Mouse (Mus musculus) spleen, adult 2 months (tissue): ENCODE data around the gene Ltbp2.

Experiments
- CTCF ChIP-seq: fragments of 200-500 bp; IDR thresholded peaks from 2 replicates; pipeline ENCODE4 v1.5.1; 2011; ENCODE audit warnings: mild to moderate bottlenecking, inconsistent platforms; ENCODE audit not compliant: insufficient read depth, insufficient read length, insufficient replicate concordance; ENCODE audit errors: extremely low read depth
- POLR2A ChIP-seq: fragments of 200-500 bp; IDR thresholded peaks from 2 replicates; pipeline ENCODE4 v1.6.1; 2011; ENCODE audit warnings: low read depth, low read length, inconsistent platforms

GRCm38 (mm10) chr12:84893648-84894628 lies 17.6 kb upstream of the Ltbp2 start:
- TF ChIP-seq CTCF (no peak), POLR2A (no peak)
